Mouse (Mus musculus) hindbrain, embryonic 14.5 days (tissue): ENCODE data around the gene Akap13. TPM values are rescaled to one million over a fixed set of nuclear protein-coding genes. Genes with fewer than 3 reads are reported as not detected.

Experiments
- ATAC-seq: fragments of 200-750 bp; cut with Nextera tagmentation; 2 replicates; pipeline ENCODE4 v1.8.0; 2017; ENCODE audit warnings: moderate number of reproducible peaks, mild to moderate bottlenecking, moderate TSS enrichment, moderate library complexity; ENCODE audit not compliant: low FRiP score
- DNase-seq: peaks from one replicate; pipeline ENCODE4 v3.0.0-alpha.2; 2015; ENCODE audit warnings: low spot score
- H3K27ac ChIP-seq: fragments of 300-500 bp; sonication (generic); 2 replicates; pipeline ENCODE4 v1.5.1; 2014; ENCODE audit warnings: mild to moderate bottlenecking, moderate library complexity
- H3K27me3 ChIP-seq: fragments of 300-500 bp; sonication (generic); 2 replicates; pipeline ENCODE4 v1.6.1; 2014; ENCODE audit warnings: mild to moderate bottlenecking, low read length, mixed read lengths; ENCODE audit not compliant: control insufficient read depth, insufficient read depth
- H3K36me3 ChIP-seq: fragments of 300-500 bp; sonication (generic); replicated peaks from 2 replicates; pipeline ENCODE4 v1.6.1; 2014; ENCODE audit not compliant: control insufficient read depth, insufficient read depth
- H3K4me1 ChIP-seq: fragments of 300-500 bp; sonication (generic); replicated peaks from 2 replicates; pipeline ENCODE4 v1.6.1; 2014; ENCODE audit warnings: antibody characterized with exemption, low read length, mixed read lengths; ENCODE audit not compliant: control insufficient read depth, insufficient read depth
- H3K4me2 ChIP-seq: fragments of 300-500 bp; sonication (generic); replicated peaks from 2 replicates; pipeline ENCODE4 v1.6.1; 2014; ENCODE audit warnings: mild to moderate bottlenecking, moderate library complexity
- H3K4me3 ChIP-seq: fragments of 300-500 bp; sonication (generic); replicated peaks from 2 replicates; pipeline ENCODE4 v1.5.1; 2014; ENCODE audit warnings: mild to moderate bottlenecking, low read length
- H3K9ac ChIP-seq: fragments of 300-500 bp; sonication (generic); 2 replicates; pipeline ENCODE4 v1.6.1; 2014
- H3K9me3 ChIP-seq: fragments of 300-500 bp; sonication (generic); 2 replicates; pipeline ENCODE4 v1.6.1; 2016; ENCODE audit warnings: low read length; ENCODE audit not compliant: control insufficient read depth
- WGBS: fragments of 180-500 bp; shearing (Covaris S2); extraction: QIAGEN DNeasy Blood & Tissue Kit; methylation state at CpG from one replicate; pipeline ENCODE4 v1.1.7; 2014; 5-methylcytosine and 5-hydroxymethylcytosine counted together
- polyA plus RNA-seq: library from polyadenylated mRNA; unstranded; fragments of >200 nt; fragmentation: Nextera tagmentation; extraction: Ambion mirVana; gene quantifications from 2 replicates; pipeline ENCODE4 v1.2.1, GENCODE M21; 2014

Gene Akap13
- polyA plus RNA-seq, 1 experiment from 2014 or later, result 19.8 TPM

GRCm38 (mm10) chr7:75525716-75526401 lies 70.5 kb downstream of the Akap13 start:
- Histone ChIP-seq H3K9ac (no peak overlapping the region), H3K9me3 (no peaks in the 10 kb centered on the region), H3K4me2 (no peak overlapping the region), H3K4me3 (no peak overlapping the region), H3K27me3 (no peaks in the 10 kb centered on the region), H3K36me3 (no peaks in the 10 kb centered on the region), H3K27ac (no peak overlapping the region), H3K4me1 (no peaks in the 10 kb centered on the region; the same call in 1 of the 2 replicates)
- 78% methylated on average over 4 of the region's 4 CpGs for WGBS
- DNase-seq (no peak), ATAC-seq (no peak)

GRCm38 (mm10) chr7:75528751-75529150 lies 73.4 kb downstream of the Akap13 start:
- H3K36me3 ChIP-seq, result no peaks in the 10 kb centered on the region
- no peaks in the 10 kb centered on the region for H3K27me3 ChIP-seq
- no peak overlapping the region for H3K4me3 ChIP-seq
- H3K9ac ChIP-seq, result no peak overlapping the region
- H3K4me1 ChIP-seq, result no peaks in the 10 kb centered on the region
- no peak for DNase-seq
- no peak for ATAC-seq
- no peaks in the 10 kb centered on the region for H3K9me3 ChIP-seq
- WGBS, result 86% methylated on average over 4 of the region's 4 CpGs
- no peak overlapping the region for H3K4me2 ChIP-seq
- no peak overlapping the region for H3K27ac ChIP-seq

- ATAC-seq (no peak), DNase-seq (no peak)
- Histone ChIP-seq H3K4me2 (no peak overlapping the region), H3K4me3 (no peak overlapping the region), H3K36me3 (no peaks in the 10 kb centered on the region), H3K27ac (no peak overlapping the region), H3K4me1 (no peaks in the 10 kb centered on the region), H3K27me3 (no peaks in the 10 kb centered on the region), H3K9me3 (no peaks in the 10 kb centered on the region), H3K9ac (no peak overlapping the region)
- WGBS, result 87% methylated on average over 7 of the region's 7 CpGs
Measured at GRCm38 (mm10) chr7:75529857-75530437, 74.6 kb downstream of the Akap13 start.

- Histone ChIP-seq H3K9me3 (no peaks in the 10 kb centered on the region), H3K27me3 (no peaks in the 10 kb centered on the region), H3K9ac (no peak overlapping the region), H3K4me1 (no peaks in the 10 kb centered on the region), H3K27ac (no peak overlapping the region), H3K36me3 (no peaks in the 10 kb centered on the region), H3K4me3 (no peak overlapping the region), H3K4me2 (no peak overlapping the region)
- DNase-seq (no peak), ATAC-seq (no peak)
- WGBS, result 93% methylated on average over 3 of the region's 3 CpGs
Measured at GRCm38 (mm10) chr7:75530642-75531041, 75.3 kb downstream of the Akap13 start.

GRCm38 (mm10) chr7:75533079-75533478 lies 77.7 kb downstream of the Akap13 start:
- DNase-seq (no peak), ATAC-seq (no peak)
- Histone ChIP-seq H3K27ac (no peak overlapping the region), H3K27me3 (no peaks in the 10 kb centered on the region), H3K4me2 (no peak overlapping the region), H3K4me3 (no peak overlapping the region), H3K36me3 (no peaks in the 10 kb centered on the region), H3K4me1 (no peaks in the 10 kb centered on the region), H3K9me3 (no peaks in the 10 kb centered on the region), H3K9ac (no peak overlapping the region)
- WGBS, result 96% methylated on average over 5 of the region's 5 CpGs

- H3K36me3 ChIP-seq, result no peaks in the 10 kb centered on the region
- no peak for ATAC-seq
- 95% methylated on average over 5 of the region's 5 CpGs for WGBS
Measured at GRCm38 (mm10) chr7:75536298-75536697, 81.0 kb downstream of the Akap13 start.

GRCm38 (mm10) chr7:75537567-75537966 lies 82.2 kb downstream of the Akap13 start:
- Histone ChIP-seq H3K9ac (no peak overlapping the region), H3K9me3 (no peaks in the 10 kb centered on the region), H3K4me1 (no peaks in the 10 kb centered on the region), H3K27ac (no peak overlapping the region), H3K36me3 (no peaks in the 10 kb centered on the region), H3K4me3 (no peak overlapping the region), H3K27me3 (no peaks in the 10 kb centered on the region), H3K4me2 (no peak overlapping the region)
- WGBS, result 87% methylated on average over 2 of the region's 2 CpGs
- DNase-seq (no peak), ATAC-seq (no peak)

More at GRCm38 (mm10) chr7:75536298-75536697, 81.0 kb downstream of the Akap13 start:
- no peak overlapping the region for H3K27ac ChIP-seq
- no peak overlapping the region for H3K4me3 ChIP-seq
- H3K4me2 ChIP-seq, result no peak overlapping the region
- no peaks in the 10 kb centered on the region for H3K4me1 ChIP-seq
- no peaks in the 10 kb centered on the region for H3K27me3 ChIP-seq
- no peak for DNase-seq
- H3K9me3 ChIP-seq, result no peaks in the 10 kb centered on the region
- H3K9ac ChIP-seq, result no peak overlapping the region

- Histone ChIP-seq H3K36me3 (no peaks in the 10 kb centered on the region), H3K4me2 (no peak overlapping the region), H3K27ac (no peak overlapping the region), H3K4me3 (no peak overlapping the region), H3K9me3 (no peaks in the 10 kb centered on the region), H3K4me1 (no peaks in the 10 kb centered on the region), H3K27me3 (no peaks in the 10 kb centered on the region), H3K9ac (no peak overlapping the region)
- ATAC-seq, result no peak
- 80% methylated on average over 3 of the region's 3 CpGs for WGBS
- DNase-seq, result no peak
Measured at GRCm38 (mm10) chr7:75538513-75538912, 83.2 kb downstream of the Akap13 start.

- Histone ChIP-seq H3K4me2 (no peak overlapping the region), H3K4me1 (no peaks in the 10 kb centered on the region), H3K4me3 (no peak overlapping the region), H3K9me3 (no peaks in the 10 kb centered on the region), H3K9ac (no peak overlapping the region), H3K27ac (no peak overlapping the region), H3K36me3 (no peaks in the 10 kb centered on the region), H3K27me3 (no peaks in the 10 kb centered on the region)
- DNase-seq, result no peak
- 88% methylated on average over 3 of the region's 3 CpGs for WGBS
- no peak for ATAC-seq
Measured at GRCm38 (mm10) chr7:75539168-75539567, 83.8 kb downstream of the Akap13 start.
